Mouse (Mus musculus) embryonic fibroblast, embryonic 13.5 days (primary cell): ENCODE measurements around the gene Extl2.

Experiments
- CTCF ChIP-seq: IDR thresholded peaks from 2 replicates; pipeline ENCODE4 v1.5.1; 2011; ENCODE audit warnings: mild to moderate bottlenecking, control low read depth, low read length, moderate library complexity, borderline replicate concordance; ENCODE audit not compliant: insufficient read depth
- POLR2A ChIP-seq: IDR thresholded peaks from 2 replicates; pipeline ENCODE4 v1.6.1; 2011; ENCODE audit warnings: low read depth, mild to moderate bottlenecking, control low read depth, low read length, moderate library complexity

GRCm38 (mm10) chr3:115979000-115979399 is 28.3 kb upstream of the Extl2 start:
- TF ChIP-seq CTCF (no peak), POLR2A (no peak)
